Mouse (Mus musculus) heart, postnatal 4 days (tissue): ENCODE measurements around the gene Tmem120a. TPM values are rescaled to one million over a fixed set of nuclear protein-coding genes. Genes with fewer than 3 reads are reported as not detected.

Source experiments
- DNase-seq: peaks from one replicate; pipeline ENCODE4 v3.0.0; 2021
- microRNA-seq, 2 experiments: library from miRNA; unstranded; fragments of <30 nt; microRNA quantifications; one replicate each; pipeline ENCODE4 v1.2.0; 2021 to 2022
- total RNA-seq, 2 experiments: library from RNA; stranded (reverse); gene quantifications; 2 replicates each; pipeline ENCODE4 v1.2.3; 2021

The Tmem120a gene
- total RNA-seq, 2 experiments from 2014 or later: 14.4 to 16.7 TPM

DNA sequence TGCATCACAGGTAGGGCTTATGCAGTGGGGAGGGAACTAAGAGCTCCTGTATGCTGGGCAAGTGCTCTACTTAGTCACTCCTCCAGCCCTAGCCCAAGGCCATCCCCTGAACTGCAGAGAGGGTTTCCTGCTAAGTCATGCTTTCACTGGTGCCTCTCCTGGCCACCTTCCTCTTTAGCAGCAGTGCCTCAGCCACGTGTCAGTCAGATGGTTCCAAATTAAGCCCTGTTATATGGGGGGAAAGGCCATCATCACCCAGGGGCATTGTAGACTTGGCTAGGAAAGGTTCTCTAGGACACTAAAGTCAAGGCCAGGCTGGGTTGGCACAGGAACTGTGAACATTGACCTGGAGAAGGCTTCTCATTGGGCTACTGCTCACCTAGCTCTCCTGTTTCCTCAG, 36.4 kb downstream of the Tmem120a start:
- DNase-seq: peak; percentile 42

DNA sequence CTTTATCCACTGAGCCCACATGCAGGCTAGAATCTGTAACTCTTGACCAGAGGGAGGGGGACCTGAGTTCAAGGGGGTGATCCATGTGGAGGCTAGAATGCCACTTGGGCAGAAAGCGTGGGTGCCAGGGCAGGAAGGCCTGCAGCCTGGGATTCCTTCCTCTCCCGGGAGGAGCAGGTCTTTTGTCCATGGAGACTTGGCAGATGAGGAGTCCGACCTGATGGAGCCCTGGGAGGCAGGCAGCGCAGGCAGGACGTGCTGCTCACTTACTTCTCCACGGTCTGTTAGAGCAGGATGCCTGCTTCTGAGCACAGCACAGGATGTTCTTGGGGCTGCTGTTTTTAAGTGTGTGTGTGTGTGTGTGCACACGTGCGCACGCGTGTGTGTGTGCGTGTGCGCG, 37.2 kb downstream of the Tmem120a start:
- DNase-seq: no peak

GRCm38 (mm10) chr5:135705383-135705782, 38.9 kb downstream of the Tmem120a start:
- DNase-seq: no peak

GRCm38 (mm10) chr5:135703431-135703830, 40.8 kb downstream of the Tmem120a start:
- DNase-seq: no peak

DNA sequence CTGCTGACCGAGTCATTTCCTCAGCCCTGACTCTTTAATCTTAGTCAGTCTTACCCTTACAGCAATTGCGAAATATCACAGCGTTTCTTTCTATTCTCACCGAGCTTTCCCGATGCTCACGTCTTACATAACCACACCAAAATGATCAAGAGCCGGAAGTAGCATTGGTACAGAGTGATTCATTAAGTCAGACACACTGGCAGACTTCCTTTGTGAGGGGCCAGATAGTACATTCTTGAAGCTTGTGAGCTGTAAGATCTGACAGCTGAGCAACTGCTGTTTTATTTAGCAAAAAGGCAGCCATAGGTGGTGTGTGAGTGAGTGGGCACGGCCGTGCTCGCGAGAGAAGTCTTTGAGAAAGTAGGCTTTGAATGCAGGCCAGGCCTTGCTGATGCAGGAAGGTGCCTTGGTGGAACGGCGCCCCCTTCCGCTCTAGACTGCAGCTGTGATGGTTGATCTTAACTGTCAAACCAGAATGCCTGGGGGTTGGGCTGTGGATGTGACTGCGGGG, 41.5 kb downstream of the Tmem120a start:
- DNase-seq: peak; percentile 37

- DNase-seq: no peak
Measured at GRCm38 (mm10) chr5:135702190-135702589, 42.1 kb downstream of the Tmem120a start.

- DNase-seq: no peak
Measured at GRCm38 (mm10) chr5:135701601-135702000, 42.6 kb downstream of the Tmem120a start.

GRCm38 (mm10) chr5:135697711-135698111, 46.5 kb downstream of the Tmem120a start:
- no peak for DNase-seq

DNA sequence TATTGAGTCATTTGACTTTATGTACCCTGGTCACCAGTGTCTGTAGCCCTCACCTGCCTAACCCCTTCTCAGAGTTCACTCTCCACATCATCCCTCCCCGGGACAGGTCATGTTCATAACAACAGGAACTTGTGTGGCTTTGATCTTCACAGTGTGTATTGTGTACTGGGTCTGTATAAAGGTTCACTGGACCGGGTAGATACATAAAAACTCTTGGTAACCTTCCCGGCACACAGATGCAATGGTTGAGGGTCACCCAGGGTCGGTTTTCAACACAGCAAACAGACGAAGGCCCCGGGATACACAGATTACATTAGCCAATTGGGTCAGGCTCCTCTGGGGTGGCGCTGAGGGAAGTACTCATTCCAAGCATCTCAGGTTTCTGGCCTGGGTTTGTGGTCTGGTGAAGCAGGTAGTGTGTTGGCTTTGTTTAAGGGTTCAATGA, 48.9 kb downstream of the Tmem120a start:
- DNase-seq: no peak

GRCm38 (mm10) chr5:135693281-135693853, 50.9 kb downstream of the Tmem120a start:
- DNase-seq: no peak

DNA sequence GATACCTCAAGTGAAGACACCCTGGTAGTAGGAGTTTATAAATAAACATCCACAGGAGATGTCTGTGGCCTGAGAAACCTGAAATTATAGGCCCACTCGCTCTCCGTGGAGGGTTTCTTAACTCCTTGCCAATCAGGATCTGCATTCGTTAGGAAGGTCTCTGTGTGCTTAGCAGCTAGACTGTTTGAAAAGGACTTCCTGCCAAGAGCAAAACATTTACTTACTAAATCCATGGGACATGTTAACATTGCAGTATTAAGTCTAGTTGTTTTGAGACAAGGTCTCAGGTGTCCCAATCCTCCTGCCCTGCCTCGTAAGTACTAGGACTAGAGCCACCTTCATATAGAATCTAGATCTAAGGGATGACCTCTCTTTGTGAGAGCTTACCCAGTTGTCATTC, 53.0 kb downstream of the Tmem120a start:
- no peak for DNase-seq

- DNase-seq: no peak
Measured at GRCm38 (mm10) chr5:135690401-135690800, 53.8 kb downstream of the Tmem120a start.

Small RNA genes lying within 50 kb of the gene (microRNA-seq; reads per million reads assigned to microRNA genes)
- gene Mir7034: 0 to 0.69 reads per million in 2 experiments

Other genes starting within 250 kb of the Tmem120a start
- gene Hip1, start 199.3 kb downstream of the Tmem120a start, total RNA-seq: 10 to 100 TPM; 40.7 to 43.9 TPM
- gene Ccl26, start 180.9 kb downstream of the Tmem120a start, total RNA-seq: not detected
- under 1 TPM; 0.29 to 0.52 TPM for gene Ccl24, start 171.4 kb downstream of the Tmem120a start, total RNA-seq
- gene Rhbdd2, start 111.8 kb downstream of the Tmem120a start, total RNA-seq: 10 to 100 TPM; 20.6 to 22.7 TPM
- gene Por, start 74.4 kb downstream of the Tmem120a start, total RNA-seq: 10 to 100 TPM; 54.0 to 55.5 TPM
- not detected for gene Styxl1, start 33.9 kb upstream of the Tmem120a start, total RNA-seq
- 1,000 to 10,000 TPM; 1,387 to 1,444 TPM for gene Mdh2, start 34.0 kb upstream of the Tmem120a start, total RNA-seq
- gene Srrm3, start 62.4 kb upstream of the Tmem120a start, total RNA-seq: under 1 TPM; 0.12 to 0.20 TPM
- 100 to 1,000 TPM; 397 to 401 TPM for gene Hspb1, start 143.5 kb upstream of the Tmem120a start, total RNA-seq
- gene Ywhag, start 190.2 kb upstream of the Tmem120a start, total RNA-seq: 100 to 1,000 TPM; 285 to 292 TPM
- under 1 TPM; 0.36 to 0.69 TPM for gene Ssc4d, start 230.1 kb upstream of the Tmem120a start, total RNA-seq
- gene Zp3, start 235.7 kb upstream of the Tmem120a start, total RNA-seq: not detected